Mouse (Mus musculus): Measurements from ENCODE around the gene Tgfb2.

DNA sequence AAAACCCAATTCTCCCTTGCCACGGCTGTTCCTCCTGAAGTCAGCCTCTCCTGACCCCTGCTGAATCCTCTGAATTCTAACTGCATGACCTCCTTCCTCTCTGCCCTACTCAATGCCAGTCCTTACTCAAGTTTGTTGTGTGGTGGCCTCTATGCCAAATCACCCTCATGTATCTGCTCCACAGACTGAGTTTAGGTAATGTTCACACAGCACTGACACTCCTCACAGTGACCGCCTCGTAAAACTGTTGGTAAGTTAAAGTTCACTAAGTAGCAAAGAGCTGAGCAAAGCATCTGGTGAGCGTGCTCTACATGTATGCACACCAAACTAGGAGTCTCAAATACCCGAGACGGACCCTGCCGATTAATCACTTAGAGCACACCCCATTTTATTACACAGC, 20.3 kb upstream of the Tgfb2 start:
- no peak for TF ChIP-seq CTCF (IDR thresholded peaks at IDR 0.05; ENCODE audit: insufficient read depth, low read length)
- no peak for TF ChIP-seq POLR2A (IDR thresholded peaks at IDR 0.05; ENCODE audit: borderline replicate concordance, extremely low read depth, low read depth, low read length)
